27 mouse cellular contexts compared by ENCODE assay signal in the genomic region with DNA sequence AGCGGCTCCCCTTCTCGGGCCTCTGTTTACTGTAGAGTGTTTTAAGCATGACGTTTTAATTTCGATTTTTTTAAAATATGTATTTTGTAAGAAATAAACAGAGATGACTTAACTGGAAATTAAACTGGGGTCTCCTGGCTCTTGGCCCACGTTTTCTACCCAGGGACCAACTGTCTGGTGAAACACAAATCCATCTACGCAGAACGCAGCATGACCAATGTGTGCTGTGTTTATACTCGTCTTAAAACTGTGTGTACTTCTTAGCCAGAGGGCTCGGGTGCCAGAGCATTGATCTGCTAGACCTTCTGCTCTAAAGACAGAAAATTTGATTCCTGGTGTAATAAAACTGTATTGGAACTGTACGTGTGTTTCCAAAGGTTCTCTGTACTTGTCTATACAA.
"Had no signal": no experiment of that assay in that cellular context is flagged by ENCODE, and none has a peak within 500 bp of the region (broad histone marks: within the 10 kb centered on the region; RNA-seq: fewer than 3 reads in every experiment).

No protein-coding gene starts in this region.

- H3K4me1 ChIP-seq: embryonic facial prominence, embryonic 12.5 days; forebrain, embryonic 10.5 days; forebrain, embryonic 12.5 days; forebrain, embryonic 13.5 days; forebrain, embryonic 15.5 days had no signal

- H3K9me3 ChIP-seq: embryonic facial prominence, embryonic 12.5 days; forebrain, embryonic 10.5 days; forebrain, embryonic 12.5 days; forebrain, embryonic 13.5 days; forebrain, embryonic 15.5 days; heart, embryonic 10.5 days had no signal

- DNase-seq: cerebellum, adult 8-10 months; cerebellum, adult 9-10 months; cerebellum, adult 9-11 months; cerebellum, postnatal 10 days; cerebellum, postnatal 14 days; cerebellum, postnatal 25 days; cerebellum, postnatal 36 days; embryo, embryonic 11 days; forebrain, postnatal 0 days; gastrocnemius, adult 2 months; gastrocnemius, postnatal 10 days; gastrocnemius, postnatal 14 days; gastrocnemius, postnatal 25 days; gastrocnemius, postnatal 36 days; heart, adult 11 months; heart, adult 18-20 months; heart, adult 2 months had no signal

- H3K27ac ChIP-seq: embryonic facial prominence, embryonic 12.5 days; forebrain, embryonic 10.5 days; forebrain, embryonic 12.5 days; forebrain, embryonic 13.5 days; forebrain, embryonic 15.5 days; gastrocnemius, adult 2 months; heart, adult 2 months; heart, embryonic 10.5 days had no signal

- H3K27me3 ChIP-seq: embryonic facial prominence, embryonic 12.5 days; forebrain, embryonic 12.5 days; forebrain, embryonic 13.5 days; forebrain, embryonic 15.5 days had no signal

- H3K36me3 ChIP-seq: embryonic facial prominence, embryonic 12.5 days; forebrain, embryonic 10.5 days; forebrain, embryonic 12.5 days; forebrain, embryonic 15.5 days; heart, embryonic 10.5 days had no signal

- ATAC-seq: forebrain, embryonic 13.5 days; forebrain, embryonic 14.5 days; forebrain, embryonic 15.5 days; forebrain, embryonic 16.5 days; forebrain, postnatal 0 days had no signal

- H3K4me3 ChIP-seq: embryonic facial prominence, embryonic 12.5 days; erythroblast, embryonic 14.5 days; forebrain, embryonic 10.5 days; forebrain, embryonic 12.5 days; forebrain, embryonic 13.5 days; forebrain, embryonic 15.5 days; gastrocnemius, adult 2 months; heart, adult 2 months; heart, embryonic 10.5 days had no signal

- H3K4me2 ChIP-seq: embryonic facial prominence, embryonic 12.5 days; forebrain, embryonic 12.5 days; forebrain, embryonic 13.5 days; forebrain, embryonic 15.5 days; heart, embryonic 11.5 days had no signal

- H3K9ac ChIP-seq: embryonic facial prominence, embryonic 12.5 days; forebrain, embryonic 12.5 days; forebrain, embryonic 13.5 days; forebrain, embryonic 15.5 days; forebrain, postnatal 0 days had no signal
